Mouse (Mus musculus): ENCODE measurements around the gene Gramd4.

- TF ChIP-seq GATA1 (IDR thresholded peaks at IDR 0.05; ENCODE audit: low read length) = no peak
- TF ChIP-seq TAL1 (IDR thresholded peaks at IDR 0.05; ENCODE audit: low read length) = no peak
These were observed 111.7 kb downstream of the Gramd4 start for GRCm38 (mm10) chr15:86168941-86169816.
